In genomic region chr7:99583625-99584024, GRCm38 (mm10) we compare ENCODE assay signal across 23 mouse cellular contexts. TPM values are rescaled to one million over a fixed set of nuclear protein-coding genes. Genes with fewer than 3 reads are reported as not detected.
DNase-seq lines count a peak whose midpoint lies in the region; ATAC-seq and TF ChIP-seq lines count a peak whose summit lies in the region.
"Had no signal": no experiment of that assay in that cellular context is flagged by ENCODE, and none has a peak within 500 bp of the region (broad histone marks: within the 10 kb centered on the region; RNA-seq: fewer than 3 reads in every experiment).

No protein-coding gene starts in this region.

- H3K4me3 ChIP-seq in lung, embryonic 14.5 days (ENCODE audit: low read depth, low read length): no peak overlapping the region
- no peak overlapping the region for H3K4me3 ChIP-seq in layer of hippocampus, adult 2 months
- H3K4me3 ChIP-seq: embryonic facial prominence, embryonic 12.5 days; intestine, embryonic 15.5 days; limb, embryonic 12.5 days; midbrain, embryonic 10.5 days; myocyte; stomach, embryonic 15.5 days had no signal

- 82% methylated on average over 5 of the region's 5 CpGs for WGBS in lung, embryonic 14.5 days

- ATAC-seq in lung, embryonic 14.5 days (ENCODE audit: insufficient read depth): no peak
- ATAC-seq: activated CD4-positive, CD25-positive, alpha-beta regulatory T cell, adult 4 months; CD4-positive, CD25-positive, alpha-beta regulatory T cell, adult 4 months; forebrain, postnatal 0 days; hindbrain, embryonic 16.5 days; intestine, embryonic 15.5 days; midbrain, embryonic 16.5 days had no signal

- H3K9me3 ChIP-seq in lung, embryonic 14.5 days (ENCODE audit: low read depth, low read length): no peaks in the 10 kb centered on the region
- H3K9me3 ChIP-seq: embryonic facial prominence, embryonic 12.5 days; intestine, embryonic 15.5 days; limb, embryonic 12.5 days; midbrain, embryonic 10.5 days; stomach, embryonic 15.5 days had no signal

- H3K4me2 ChIP-seq in lung, embryonic 14.5 days: no peak overlapping the region
- H3K4me2 ChIP-seq: embryonic facial prominence, embryonic 12.5 days; intestine, embryonic 15.5 days; limb, embryonic 12.5 days; stomach, embryonic 15.5 days had no signal

- H3K27ac ChIP-seq in lung, embryonic 14.5 days (ENCODE audit: low read depth): peak overlapping the region; percentile 26; the same call in 1 of the 2 replicates
- no peak overlapping the region; the same call in 1 of the 2 replicates for H3K27ac ChIP-seq in layer of hippocampus, adult 2 months
- H3K27ac ChIP-seq: embryonic facial prominence, embryonic 12.5 days; intestine, embryonic 15.5 days; limb, embryonic 12.5 days; midbrain, embryonic 10.5 days; stomach, embryonic 15.5 days had no signal

- H3K9ac ChIP-seq in lung, embryonic 14.5 days: no peak overlapping the region
- H3K9ac ChIP-seq: embryonic facial prominence, embryonic 12.5 days; forebrain, postnatal 0 days; intestine, embryonic 15.5 days; limb, embryonic 12.5 days; stomach, embryonic 15.5 days had no signal

- H3K27me3 ChIP-seq in lung, embryonic 14.5 days (ENCODE audit: insufficient read depth, low read length): no peaks in the 10 kb centered on the region
- H3K27me3 ChIP-seq: embryonic facial prominence, embryonic 12.5 days; intestine, embryonic 15.5 days; stomach, embryonic 15.5 days had no signal

- DNase-seq in embryo, embryonic 10 days (ENCODE audit: low spot score): peak; percentile 25
- DNase-seq in embryo, embryonic 9.5 days (ENCODE audit: extremely low spot score): no peak
- peak; percentile 63 for DNase-seq in lung, embryonic 14.5 days
- no peak for DNase-seq in lung, adult 18-20 months
- peak; percentile 72 for DNase-seq in brain, adult 2 months (ENCODE audit: low read depth, low spot score)
- no peak for DNase-seq in layer of hippocampus, adult 2 months (ENCODE audit: low spot score in 2 of 2)
- DNase-seq in right cerebral cortex, adult 2 months (ENCODE audit: low spot score in 2 of 2): no peak
- DNase-seq: adrenal gland, postnatal 25 days; forebrain, postnatal 0 days; gastrocnemius, postnatal 36 days; lung, adult 2 months; thymus, adult 18-20 months; thymus, postnatal 36 days had no signal

- peaks cover 32% of the 10 kb centered on the region for H3K36me3 ChIP-seq in lung, embryonic 14.5 days (ENCODE audit: insufficient read depth)
- H3K36me3 ChIP-seq: embryonic facial prominence, embryonic 12.5 days had no signal

- TF ChIP-seq CTCF in lung, embryonic 14.5 days (IDR thresholded peaks at IDR 0.05; ENCODE audit: low read depth): no peak
- no peak for TF ChIP-seq CTCF in layer of hippocampus, adult 2 months (conservative IDR thresholded peaks at IDR 0.05)

- peaks cover 23% of the 10 kb centered on the region; the same call in 1 of the 2 replicates for H3K4me1 ChIP-seq in lung, embryonic 14.5 days (ENCODE audit: insufficient read depth)

RNA-seq across cellular contexts. Expression of gene Tpbgl, which starts 43.3 kb away (rescaled TPM):
- polyA plus RNA-seq in lung, embryonic 14.5 days (2014; fragmentation: Nextera tagmentation; extraction: Ambion mirVana): 1.2 TPM in 2 replicates
- 1 to 10 TPM; 4.7 to 5.1 TPM for total RNA-seq in layer of hippocampus, adult 2 months (2021)
- polyA plus RNA-seq: myocyte had no signal

RNA-seq across cellular contexts. Expression of gene Arrb1, which starts 48.4 kb away (rescaled TPM):
- 7.0 and 7.8 TPM in 2 replicates for polyA plus RNA-seq in lung, embryonic 14.5 days (2014; fragmentation: Nextera tagmentation; extraction: Ambion mirVana)
- total RNA-seq in layer of hippocampus, adult 2 months (2021): 100 to 1,000 TPM; 143 to 148 TPM

Comparison
In these comparisons a context has a peak if more than half of its experiments do, and no peak if none do; other contexts are left out.
1. DNase-seq: peak in embryo, embryonic 10 days (single experiment), lung, embryonic 14.5 days (single experiment) and brain, adult 2 months (single experiment); none in embryo, embryonic 9.5 days (single experiment), lung, adult 18-20 months (0 of 2), layer of hippocampus, adult 2 months (0 of 2) and right cerebral cortex, adult 2 months (0 of 2).